Mouse (Mus musculus) C2C12 (cell line): ENCODE data around the gene Ssrp1. TPM values are rescaled to one million over a fixed set of nuclear protein-coding genes. Genes with fewer than 3 reads are reported as not detected.

Experiments
- H3K27me3 ChIP-seq: one replicate; pipeline ENCODE4 v1.6.1; 2011; ENCODE audit not compliant: control insufficient read depth, insufficient read depth, insufficient read length
- H3K36me3 ChIP-seq: one replicate; pipeline ENCODE4 v1.6.1; 2011; ENCODE audit not compliant: control insufficient read depth, insufficient read depth
- H3K4me3 ChIP-seq: one replicate; pipeline ENCODE4 v1.5.1; 2011; ENCODE audit warnings: mild to moderate bottlenecking, control low read depth; ENCODE audit not compliant: poor library complexity, insufficient read depth, severe bottlenecking
- H3K79me2 ChIP-seq: one replicate; pipeline ENCODE4 v1.6.1; 2011; ENCODE audit not compliant: control insufficient read depth, insufficient read depth
- H3K79me3 ChIP-seq: one replicate; pipeline ENCODE4 v1.6.1; 2011; ENCODE audit warnings: low read depth, control low read depth
- H3ac ChIP-seq: one replicate; pipeline ENCODE3; 2011; ENCODE audit warnings: low read depth; ENCODE audit not compliant: control insufficient read depth, insufficient read length
- CEBPB ChIP-seq: IDR thresholded peaks from one replicate; pipeline ENCODE4 v1.6.1; 2011; ENCODE audit warnings: low read depth, mild to moderate bottlenecking, control low read depth, moderate library complexity
- CTCF ChIP-seq: IDR thresholded peaks from one replicate; pipeline ENCODE4 v1.5.1; 2011; ENCODE audit not compliant: control insufficient read depth, insufficient read depth, insufficient read length
- FOSL1 ChIP-seq: IDR thresholded peaks from one replicate; pipeline ENCODE4 v1.8.0; 2011; ENCODE audit warnings: mild to moderate bottlenecking, low read length; ENCODE audit not compliant: poor library complexity, insufficient read depth, severe bottlenecking
- MAX ChIP-seq: IDR thresholded peaks from one replicate; pipeline ENCODE4 v1.6.1; 2011; ENCODE audit warnings: mild to moderate bottlenecking, control low read depth
- MYOD1 ChIP-seq: IDR thresholded peaks from one replicate; pipeline ENCODE4 v1.6.1; 2011; ENCODE audit warnings: low read depth; ENCODE audit not compliant: control insufficient read depth, insufficient read length
- MYOG ChIP-seq: IDR thresholded peaks from one replicate; pipeline ENCODE4 v1.6.1; 2011; ENCODE audit not compliant: control insufficient read depth, insufficient read length; ENCODE audit errors: extremely low read depth
- USF1 ChIP-seq: IDR thresholded peaks from one replicate; pipeline ENCODE4 v1.6.1; 2011; ENCODE audit warnings: low read depth, mild to moderate bottlenecking, control low read depth, moderate library complexity
- polyA plus RNA-seq: library from polyadenylated mRNA; unstranded; fragments of >200 nt; fragmentation: generic; extraction: Trizol; gene quantifications from one replicate; pipeline ENCODE4 v1.2.1, GENCODE M21; 2012; ENCODE audit warnings: missing spikeins

Gene Ssrp1
- polyA plus RNA-seq, 1 experiment, result 195 TPM

DNA sequence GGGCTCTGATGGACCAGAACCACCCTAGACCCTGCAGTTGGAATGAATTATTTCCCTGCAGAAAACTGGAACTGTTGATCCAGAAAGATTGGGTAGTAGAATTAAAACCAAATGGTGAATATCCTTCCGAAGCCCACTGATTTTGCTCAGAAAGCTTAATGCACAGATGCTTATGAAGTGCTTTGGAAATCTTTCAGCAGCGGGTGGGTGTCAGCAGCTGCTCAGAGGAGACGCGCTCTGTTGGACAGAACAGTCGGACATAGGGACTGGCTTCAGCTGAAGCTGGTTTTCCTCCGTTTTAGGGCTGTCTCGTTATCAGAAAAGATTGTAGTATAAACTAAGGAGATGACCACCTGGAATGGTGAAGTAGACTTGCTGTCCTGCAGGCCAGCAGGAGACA is 6.6 kb downstream of the Ssrp1 start:
- H3K36me3 ChIP-seq, result peaks cover 86% of the 10 kb centered on the region
- H3K79me3 ChIP-seq, result peaks cover 27% of the 10 kb centered on the region
- no peaks in the 10 kb centered on the region for H3K27me3 ChIP-seq
- TF ChIP-seq MYOG (no peak), FOSL1 (no peak), USF1 (no peak), CTCF (no peak), MAX (no peak), CEBPB (no peak), MYOD1 (no peak)
- no peak overlapping the region for H3K4me3 ChIP-seq
- H3ac ChIP-seq, result no peak overlapping the region
- peaks cover 35% of the 10 kb centered on the region for H3K79me2 ChIP-seq

DNA sequence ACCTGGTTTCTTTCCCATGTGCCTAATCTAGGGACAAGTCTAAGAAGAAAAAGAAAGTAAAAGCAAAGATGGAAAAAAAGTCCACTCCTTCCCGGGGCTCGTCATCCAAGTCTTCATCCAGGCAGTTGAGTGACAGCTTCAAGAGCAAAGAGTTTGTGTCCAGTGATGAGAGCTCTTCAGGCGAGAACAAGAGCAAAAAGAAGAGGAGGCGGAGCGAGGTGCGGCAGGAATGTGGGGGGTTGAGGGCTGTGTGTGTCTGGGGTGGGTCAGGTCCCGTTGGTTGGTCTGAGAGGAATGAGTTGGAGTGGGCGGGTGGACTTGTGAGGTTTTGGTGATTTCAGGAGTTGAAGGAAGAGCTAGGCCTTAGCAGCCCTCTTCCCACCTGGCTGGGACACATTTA is 9.2 kb downstream of the Ssrp1 start:
- Histone ChIP-seq H3ac (peak overlapping the region; percentile 18), H3K36me3 (peaks cover 60% of the 10 kb centered on the region), H3K27me3 (no peaks in the 10 kb centered on the region), H3K79me2 (peaks cover 23% of the 10 kb centered on the region), H3K4me3 (no peak overlapping the region), H3K79me3 (peaks cover 13% of the 10 kb centered on the region)
- TF ChIP-seq CEBPB (no peak), MYOD1 (no peak), MAX (no peak), FOSL1 (no peak), MYOG (no peak), USF1 (no peak), CTCF (no peak)

DNA sequence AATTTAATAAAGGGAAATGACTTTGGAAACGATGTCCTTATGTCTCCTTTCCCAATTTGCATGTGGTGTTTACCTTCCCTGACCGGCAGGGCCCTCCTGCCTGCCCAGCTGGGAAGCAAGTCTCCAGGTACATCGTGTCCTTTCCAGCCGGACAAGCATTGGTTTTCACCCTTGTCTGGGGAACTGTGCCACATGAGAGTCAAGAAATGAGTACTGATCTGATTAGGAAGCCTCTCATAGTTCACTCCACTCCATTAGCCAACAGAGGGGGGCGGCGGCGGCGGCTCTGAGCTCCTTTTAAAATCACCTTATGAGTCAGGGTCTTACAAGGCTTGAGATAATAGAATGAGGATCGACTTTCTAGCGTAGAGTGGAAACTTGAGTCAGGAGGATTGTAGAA is 10.0 kb downstream of the Ssrp1 start:
- TF ChIP-seq FOSL1 (no peak), MYOD1 (no peak), USF1 (no peak), MAX (no peak), CTCF (no peak), CEBPB (no peak), MYOG (no peak)
- no peak overlapping the region for H3K4me3 ChIP-seq
- peaks cover 25% of the 10 kb centered on the region for H3K79me2 ChIP-seq
- peak overlapping the region; percentile 16 for H3ac ChIP-seq
- H3K79me3 ChIP-seq, result peaks cover 19% of the 10 kb centered on the region
- no peaks in the 10 kb centered on the region for H3K27me3 ChIP-seq
- H3K36me3 ChIP-seq, result peaks cover 57% of the 10 kb centered on the region

DNA sequence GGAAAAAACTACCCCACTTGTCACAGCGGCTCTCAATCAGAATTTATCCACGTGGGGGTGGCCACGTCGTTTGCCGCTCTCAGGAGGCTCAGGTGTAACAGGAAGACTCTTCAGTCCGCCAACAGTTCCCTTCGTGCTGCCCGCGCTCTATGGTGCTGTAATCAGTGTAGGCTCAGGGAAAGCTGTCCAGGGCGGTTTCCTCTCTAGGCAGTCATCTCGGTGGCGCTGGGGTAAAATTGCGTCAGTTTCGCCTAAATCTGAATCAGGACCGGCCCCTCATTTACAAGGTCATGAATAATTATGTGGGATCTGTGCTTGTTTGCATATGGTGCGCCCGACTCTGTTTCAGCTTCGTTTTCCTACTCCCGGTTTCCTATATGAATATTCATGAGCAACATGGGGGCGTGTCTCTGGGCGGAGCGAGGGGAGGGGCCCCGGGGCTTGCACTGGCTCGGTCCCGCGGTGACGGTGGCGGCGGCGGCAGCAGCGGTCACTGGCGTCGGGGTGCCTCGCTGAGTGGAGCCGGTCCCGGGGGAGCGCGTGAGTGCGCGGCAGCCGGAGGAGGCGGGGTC is 10.6 kb downstream of the Ssrp1 start, which contains the start of gene Tnks1bp1:
Gene Tnks1bp1 (plus strand): TSS at position 427 of the 572 bp plus-strand sequence.
- Histone ChIP-seq H3ac (peak within 1 kb of the TSS; percentile 73), H3K36me3 (peaks cover 55% of the 10 kb centered on the region), H3K27me3 (no peaks in the 10 kb centered on the region), H3K79me3 (peaks cover 25% of the 10 kb centered on the region), H3K79me2 (peaks cover 31% of the 10 kb centered on the region), H3K4me3 (peak within 1 kb of the TSS; percentile 44)
- TF ChIP-seq FOSL1 (no peak), CEBPB (peak; percentile 86), CTCF (no peak)

DNA sequence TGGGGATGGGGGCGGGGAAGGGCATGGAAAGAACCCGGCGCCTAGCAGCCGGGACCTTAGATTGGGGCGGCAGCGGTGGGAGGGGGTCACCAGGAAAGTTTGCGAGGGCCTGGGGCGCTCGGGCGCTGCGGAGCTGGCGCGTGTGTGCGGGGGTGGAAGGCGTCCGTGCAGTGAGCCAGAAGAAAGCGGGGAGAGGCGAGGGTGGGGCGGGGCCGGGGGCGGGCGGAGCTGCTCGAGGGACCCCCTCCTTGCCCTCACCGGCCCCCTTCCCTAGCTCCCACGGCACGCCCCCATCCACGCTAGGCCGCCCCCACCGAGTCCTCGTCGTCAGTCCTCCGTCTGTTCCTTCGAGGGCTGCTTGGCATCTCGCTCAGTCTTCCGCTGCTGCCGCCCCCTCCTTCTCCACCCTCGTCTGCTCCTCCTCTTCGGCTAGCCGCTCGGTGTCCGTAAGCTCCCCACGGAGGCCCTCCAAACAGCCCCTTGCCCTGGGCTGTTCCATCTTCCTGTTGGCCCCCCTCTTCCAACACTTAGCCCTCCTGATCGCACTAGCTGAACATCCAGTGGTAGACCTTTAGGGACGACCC is 11.2 kb downstream of the Ssrp1 start:
- Histone ChIP-seq H3K79me2 (peaks cover 37% of the 10 kb centered on the region), H3K79me3 (peaks cover 26% of the 10 kb centered on the region), H3ac (peak overlapping the region; percentile 73), H3K27me3 (no peaks in the 10 kb centered on the region), H3K36me3 (peaks cover 54% of the 10 kb centered on the region), H3K4me3 (peak overlapping the region; percentile 44)
- TF ChIP-seq FOSL1 (no peak), MYOG (no peak), MYOD1 (no peak), USF1 (no peak), CTCF (no peak), CEBPB (no peak), MAX (no peak)
